Mouse (Mus musculus): Measurements from ENCODE around the gene Scd3. TPM values are rescaled to one million over a fixed set of nuclear protein-coding genes. Genes with fewer than 3 reads are reported as not detected.
A peak's percentile ranks its signal among the peaks of the same experiment; 100 is the strongest.
"Not testable (repeated sequence)": the region's sequence is repeated elsewhere in the genome, so short reads cannot be mapped to it uniquely, and the experiment has no call there.

The Scd3 gene
- total RNA-seq, 2 experiments from 2014 or later = 0.04 TPM; not detected in 1

DNA sequence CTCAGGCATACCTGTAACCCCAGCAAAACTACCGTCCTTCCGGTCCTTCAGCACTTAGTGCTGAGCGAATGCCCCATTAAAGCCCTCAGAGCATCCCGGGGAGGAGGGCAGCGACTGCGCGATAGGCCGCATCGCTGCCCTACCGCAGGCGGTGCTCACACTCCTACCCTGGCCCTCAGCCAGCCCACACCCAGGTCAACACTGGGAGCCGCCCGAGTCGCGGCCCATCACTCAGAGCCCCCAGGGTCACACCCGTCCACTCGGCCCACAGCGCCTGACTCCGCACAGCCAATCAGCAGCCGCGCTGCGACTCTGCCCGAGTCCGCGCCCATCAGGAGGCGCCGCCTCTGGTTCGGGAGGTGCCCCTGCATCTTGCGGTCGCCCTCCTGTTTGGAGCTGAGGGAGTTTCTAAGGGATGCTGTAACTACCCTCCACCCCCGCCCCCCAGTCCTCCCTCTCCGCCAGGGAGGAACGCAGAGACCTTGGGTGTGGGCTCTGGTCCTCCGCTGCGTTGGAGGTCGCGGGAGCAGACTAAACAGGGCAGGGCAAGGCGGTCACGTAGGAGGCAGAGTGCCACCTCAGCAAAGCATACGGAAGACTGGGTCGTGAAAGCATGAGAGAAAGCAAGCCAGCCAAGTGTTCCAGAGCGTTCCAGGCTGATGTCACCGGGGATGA lies 63.9 kb downstream of the Scd3 start:
- ATAC-seq (ENCODE audit: poor library complexity, severe bottlenecking) = peak; percentile 94

- ATAC-seq (ENCODE audit: poor library complexity, severe bottlenecking) = no peak
Measured at GRCm38 (mm10) chr19:44267499-44268002, 64.5 kb downstream of the Scd3 start.

- ATAC-seq (ENCODE audit: poor library complexity, severe bottlenecking) = no peak
Measured at GRCm38 (mm10) chr19:44273711-44274110, 70.6 kb downstream of the Scd3 start.

DNA sequence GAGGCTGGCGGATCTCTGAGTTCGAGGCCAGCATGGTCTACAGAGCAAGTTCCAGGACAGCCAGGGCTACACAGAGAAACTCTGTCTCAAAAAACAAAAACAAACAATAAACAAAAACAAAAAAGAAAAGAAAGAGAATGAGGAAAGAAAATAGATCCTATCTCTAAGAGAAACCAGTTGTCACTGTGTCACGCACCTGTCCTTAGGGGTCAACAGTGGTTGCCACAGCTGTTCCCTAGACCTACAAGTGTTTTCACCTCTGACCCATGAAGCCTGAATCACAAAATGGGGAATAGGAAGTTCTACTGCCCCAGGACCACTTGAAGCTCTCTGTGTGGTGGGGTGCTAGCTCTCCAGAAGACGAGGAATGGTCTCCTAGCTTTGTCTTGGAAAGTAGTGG lies 71.4 kb downstream of the Scd3 start:
- ATAC-seq (ENCODE audit: poor library complexity, severe bottlenecking) = no peak

DNA sequence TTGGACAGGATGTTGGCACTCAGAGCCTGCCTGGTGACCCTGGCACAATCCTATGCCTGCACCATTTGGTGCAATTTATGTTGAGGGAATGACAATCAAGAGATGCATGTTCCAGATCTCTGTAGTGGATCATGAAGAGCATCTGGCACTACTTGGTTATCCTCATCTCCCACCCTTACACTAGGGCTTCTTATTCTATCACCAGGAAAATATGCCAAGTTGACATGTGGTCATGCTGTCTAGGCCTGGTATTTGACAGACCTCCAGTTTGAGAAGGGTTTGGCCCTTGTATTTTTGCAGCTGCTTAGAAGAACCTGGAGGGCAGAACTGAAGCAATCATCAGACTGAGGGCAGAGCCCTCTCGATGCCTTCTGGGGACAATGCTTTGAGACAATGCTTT lies 72.3 kb downstream of the Scd3 start:
- ATAC-seq (ENCODE audit: poor library complexity, severe bottlenecking) = no peak

GRCm38 (mm10) chr19:44276861-44277260 lies 73.8 kb downstream of the Scd3 start:
- ATAC-seq (ENCODE audit: poor library complexity, severe bottlenecking) = no peak

DNA sequence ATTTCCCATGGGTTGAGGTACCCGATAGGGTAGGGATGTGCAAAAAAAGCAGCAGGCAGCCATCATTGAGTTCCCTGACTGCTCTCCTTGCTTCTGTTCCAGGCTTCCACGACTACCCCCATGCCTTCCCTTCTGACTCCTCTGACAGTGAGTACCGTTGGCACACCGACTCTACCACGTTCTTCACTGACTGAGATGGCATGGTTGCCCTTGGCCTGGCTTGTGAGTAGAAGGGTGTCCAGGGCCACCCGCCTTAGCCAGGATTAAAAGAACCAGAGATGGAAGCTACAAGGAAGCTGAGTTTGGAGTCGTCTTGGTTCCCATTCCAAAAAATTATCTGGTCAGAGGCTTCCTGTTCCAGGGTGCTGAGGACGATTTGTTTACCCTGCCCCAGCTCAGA lies 74.9 kb downstream of the Scd3 start:
- no peak for ATAC-seq (ENCODE audit: poor library complexity, severe bottlenecking)

DNA sequence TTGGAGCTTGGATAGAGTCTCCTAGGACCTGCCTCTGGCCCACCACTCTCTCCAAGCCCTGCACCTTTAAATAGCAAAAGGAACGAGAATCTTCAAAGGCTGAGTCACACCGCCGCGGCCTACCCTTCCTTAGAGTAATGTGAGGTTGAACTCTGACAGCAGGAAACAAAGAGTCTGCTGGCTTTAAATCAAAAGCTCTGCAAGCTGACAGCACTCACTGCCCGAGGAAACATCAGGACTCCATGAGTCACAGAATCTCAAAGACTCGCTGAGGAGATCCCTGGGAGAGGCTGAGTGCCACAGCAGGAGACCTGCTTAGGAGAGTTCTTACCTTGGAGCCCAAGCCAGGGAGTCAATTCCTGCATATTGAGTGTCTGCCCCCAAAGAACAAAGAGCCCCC lies 77.7 kb downstream of the Scd3 start:
- ATAC-seq (ENCODE audit: poor library complexity, severe bottlenecking) = no peak

GRCm38 (mm10) chr19:44281825-44282447 lies 78.9 kb downstream of the Scd3 start:
- ATAC-seq (ENCODE audit: poor library complexity, severe bottlenecking) = not testable (repeated sequence)

GRCm38 (mm10) chr19:44282534-44283156 lies 79.6 kb downstream of the Scd3 start:
- ATAC-seq (ENCODE audit: poor library complexity, severe bottlenecking) = no peak

GRCm38 (mm10) chr19:44283157-44284024 lies 80.3 kb downstream of the Scd3 start:
- ATAC-seq (ENCODE audit: poor library complexity, severe bottlenecking) = no peak

DNA sequence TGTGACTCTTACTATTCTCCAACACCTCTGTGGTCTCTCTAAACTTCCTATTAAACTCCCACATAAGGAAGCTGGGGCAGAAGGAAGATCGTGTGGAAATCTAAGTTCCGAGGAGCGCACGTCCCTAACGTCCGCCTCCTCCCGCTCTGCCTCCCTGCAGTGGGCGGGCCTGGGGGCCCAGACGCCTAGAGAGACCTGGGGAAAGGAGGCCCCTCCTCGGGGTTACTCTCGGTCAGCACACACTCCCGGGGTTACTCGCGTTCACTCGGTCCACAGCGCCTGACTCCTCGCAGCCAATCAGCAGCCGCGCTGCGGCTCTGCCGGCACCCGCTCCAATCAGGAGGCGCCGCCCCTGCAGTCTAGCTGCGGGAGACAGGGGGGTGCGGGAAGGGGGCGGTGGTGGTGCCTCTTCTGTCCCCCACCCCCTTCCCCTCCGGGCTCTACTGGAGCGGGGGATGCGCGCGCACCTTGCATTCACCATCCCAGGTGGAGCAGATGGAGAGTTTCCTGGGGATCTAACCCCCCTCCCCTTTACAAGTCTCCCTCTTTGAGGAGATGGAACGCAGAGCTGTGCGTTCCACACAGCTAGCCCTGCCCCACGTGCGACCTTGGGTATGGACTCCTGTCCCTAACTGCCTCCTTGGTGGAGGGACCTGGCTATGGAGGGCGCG lies 81.1 kb downstream of the Scd3 start:
- peak; percentile 94 for ATAC-seq (ENCODE audit: poor library complexity, severe bottlenecking)

DNA sequence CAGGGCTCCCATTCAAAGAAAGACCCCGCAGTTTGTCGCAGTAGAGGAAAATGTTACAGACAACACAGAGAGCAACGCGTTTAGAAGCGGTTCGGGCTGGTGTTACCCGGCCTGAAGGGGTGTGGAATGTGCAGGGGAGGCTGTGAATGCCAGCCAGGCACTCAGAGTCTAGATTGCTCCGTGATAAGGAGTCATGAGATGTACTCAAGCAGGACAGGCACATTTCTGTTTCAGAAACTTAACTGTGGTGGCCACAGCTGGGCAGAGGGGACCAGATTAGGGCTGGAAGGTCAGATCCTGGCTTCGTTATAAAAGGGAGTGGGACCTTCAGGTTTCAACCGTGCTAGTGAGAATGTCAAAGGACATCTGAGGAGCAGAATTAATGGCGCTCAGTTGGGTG lies 81.7 kb downstream of the Scd3 start:
- peak; percentile 17 for ATAC-seq (ENCODE audit: poor library complexity, severe bottlenecking)

GRCm38 (mm10) chr19:44285554-44285953 lies 82.5 kb downstream of the Scd3 start:
- no peak for ATAC-seq (ENCODE audit: poor library complexity, severe bottlenecking)

- ATAC-seq (ENCODE audit: poor library complexity, severe bottlenecking) = no peak
Measured at GRCm38 (mm10) chr19:44286109-44286508, 83.0 kb downstream of the Scd3 start.

- no peak for ATAC-seq (ENCODE audit: poor library complexity, severe bottlenecking)
Measured at GRCm38 (mm10) chr19:44287415-44288110, 84.5 kb downstream of the Scd3 start.

GRCm38 (mm10) chr19:44292083-44292482 lies 89.0 kb downstream of the Scd3 start:
- ATAC-seq (ENCODE audit: poor library complexity, severe bottlenecking) = no peak

DNA sequence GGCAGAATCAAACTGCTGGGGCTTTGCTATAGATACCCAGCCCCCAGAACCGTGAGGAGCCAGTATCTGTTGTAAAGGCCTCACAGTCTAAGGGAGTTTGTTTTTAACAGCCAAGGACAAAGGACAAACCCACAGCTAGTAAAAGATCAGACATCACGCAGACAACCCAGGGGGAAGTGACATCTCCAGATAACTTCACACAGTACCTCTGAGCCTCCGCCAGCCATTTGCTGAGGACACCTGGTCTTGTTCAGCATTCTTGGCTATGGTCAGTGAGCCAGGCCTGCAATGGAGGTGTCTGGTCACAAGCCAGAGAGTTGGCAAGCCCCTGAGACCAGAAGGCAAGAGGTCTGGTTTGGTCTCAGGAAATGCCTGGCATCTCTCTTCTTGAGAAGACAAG lies 89.4 kb downstream of the Scd3 start:
- no peak for ATAC-seq (ENCODE audit: poor library complexity, severe bottlenecking)

DNA sequence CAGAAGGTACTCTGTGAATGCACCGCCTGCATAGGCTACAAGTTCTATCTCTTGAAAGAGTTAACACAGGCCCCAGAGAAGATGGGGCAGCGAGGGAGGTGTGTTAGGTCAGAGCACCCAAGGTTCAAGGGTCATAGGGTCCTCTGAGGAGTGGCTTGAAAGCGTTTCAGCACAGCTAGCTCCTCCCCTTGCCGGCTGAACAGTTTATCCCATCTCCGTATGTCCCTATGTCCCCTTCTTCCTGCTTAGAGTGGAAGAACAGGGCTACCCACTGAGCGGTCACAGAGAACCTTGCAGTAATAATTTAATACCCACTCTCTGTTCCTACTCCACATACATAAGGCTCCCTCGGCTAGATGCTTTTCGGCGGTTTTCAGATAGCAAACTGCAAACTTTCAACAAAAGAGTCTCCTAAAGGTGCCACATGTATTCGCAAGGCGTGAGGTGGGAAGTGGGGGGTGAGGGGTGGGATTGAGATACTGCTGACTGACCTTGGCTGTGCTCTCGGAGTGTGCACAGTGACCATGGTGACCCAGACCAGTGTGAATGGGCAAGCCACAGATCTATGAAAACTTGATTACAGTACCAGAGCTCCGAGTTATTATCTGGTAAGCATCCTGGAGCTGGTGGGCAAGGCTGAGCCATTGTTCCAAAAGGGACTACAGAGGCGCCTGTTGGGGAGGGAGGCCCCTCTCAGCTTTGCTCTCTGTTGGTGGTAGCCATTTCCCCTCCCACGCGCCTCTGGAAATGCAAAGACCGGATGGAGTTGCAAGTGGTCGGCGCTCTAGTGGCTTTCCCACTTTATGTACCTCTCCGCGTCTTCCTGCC lies 90.1 kb downstream of the Scd3 start, which contains the start of gene Scd2:
Gene Scd2, plus strand, starts transcription at position 734 of the 828 bp plus-strand sequence.
- ATAC-seq (ENCODE audit: poor library complexity, severe bottlenecking) = peak; percentile 6

Measured in megakaryocyte, adult 5-6 weeks (primary cell).